Mouse (Mus musculus): ENCODE measurements around the gene Map4k5.

Map4k5 gene

DNA sequence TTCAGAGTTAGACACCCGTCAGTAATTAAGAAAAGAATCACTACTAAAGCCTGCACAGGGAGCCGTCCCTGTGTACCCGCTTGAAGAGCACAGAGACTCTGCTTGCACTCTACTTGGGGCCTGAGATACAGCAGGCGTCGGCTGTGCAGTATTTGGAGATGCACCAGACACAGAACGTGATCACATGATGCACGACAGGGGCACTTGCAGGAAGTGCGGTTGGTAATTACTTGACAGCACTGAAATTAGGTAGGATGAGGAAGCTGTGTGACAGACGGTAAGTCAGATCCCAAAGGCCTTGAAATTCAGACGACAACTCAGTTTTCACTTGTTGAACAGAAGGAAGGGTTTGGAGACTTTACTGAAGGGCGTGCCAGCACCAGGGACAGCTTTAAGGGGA, 54.6 kb downstream of the Map4k5 start:
- no peak for DNase-seq

DNA sequence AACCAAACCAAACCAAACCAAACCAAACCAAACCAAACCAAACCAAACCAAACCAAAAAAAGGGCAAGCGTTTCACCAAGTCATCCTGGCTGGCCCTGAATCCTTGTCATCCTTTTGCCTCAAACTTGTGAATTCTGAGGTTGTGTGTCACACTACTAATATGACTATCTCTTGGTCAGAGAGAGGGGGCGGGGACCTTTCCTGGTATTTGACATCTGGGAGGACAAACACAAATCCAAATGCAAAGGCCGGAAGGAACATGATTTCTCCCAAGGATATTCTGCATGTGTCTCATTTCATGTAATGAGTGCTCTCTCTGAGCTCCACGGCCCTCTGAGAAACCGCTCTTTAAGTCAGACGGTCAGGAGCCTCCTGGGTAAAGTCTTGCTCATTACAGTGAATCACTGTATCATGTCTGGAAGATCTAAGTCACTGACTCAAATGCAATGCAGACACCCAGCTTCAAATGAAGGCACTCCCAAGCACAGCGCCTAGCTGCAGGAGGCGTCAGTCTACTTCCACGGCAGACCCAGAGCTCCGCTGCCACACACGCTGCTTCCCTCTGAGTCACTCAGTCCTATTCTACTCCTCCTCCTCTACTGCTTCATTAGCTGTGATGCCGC, 58.9 kb downstream of the Map4k5 start:
- no peak for DNase-seq

GRCm38 (mm10) chr12:69831239-69831910, 61.6 kb downstream of the Map4k5 start:
- no peak for DNase-seq

DNA sequence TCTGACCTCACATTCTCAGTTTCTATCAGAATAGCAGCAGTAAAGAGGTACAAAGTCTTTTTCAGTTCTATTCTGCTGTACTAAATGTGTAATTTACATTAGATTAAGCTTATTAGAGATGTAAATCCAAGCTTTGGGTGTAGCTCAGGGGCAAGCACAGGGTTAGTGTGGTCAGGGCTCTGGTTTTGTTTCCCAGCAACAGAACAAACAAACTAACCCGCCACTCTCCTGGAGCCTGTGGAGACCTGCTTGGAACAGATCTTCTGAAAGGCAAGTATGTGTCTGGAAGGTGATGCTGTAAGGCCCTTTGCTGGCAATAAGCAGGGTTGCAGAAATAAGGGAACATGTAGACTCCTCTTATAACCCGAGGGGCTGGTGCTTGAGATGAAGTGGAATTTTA, 64.8 kb downstream of the Map4k5 start:
- no peak for DNase-seq

DNA sequence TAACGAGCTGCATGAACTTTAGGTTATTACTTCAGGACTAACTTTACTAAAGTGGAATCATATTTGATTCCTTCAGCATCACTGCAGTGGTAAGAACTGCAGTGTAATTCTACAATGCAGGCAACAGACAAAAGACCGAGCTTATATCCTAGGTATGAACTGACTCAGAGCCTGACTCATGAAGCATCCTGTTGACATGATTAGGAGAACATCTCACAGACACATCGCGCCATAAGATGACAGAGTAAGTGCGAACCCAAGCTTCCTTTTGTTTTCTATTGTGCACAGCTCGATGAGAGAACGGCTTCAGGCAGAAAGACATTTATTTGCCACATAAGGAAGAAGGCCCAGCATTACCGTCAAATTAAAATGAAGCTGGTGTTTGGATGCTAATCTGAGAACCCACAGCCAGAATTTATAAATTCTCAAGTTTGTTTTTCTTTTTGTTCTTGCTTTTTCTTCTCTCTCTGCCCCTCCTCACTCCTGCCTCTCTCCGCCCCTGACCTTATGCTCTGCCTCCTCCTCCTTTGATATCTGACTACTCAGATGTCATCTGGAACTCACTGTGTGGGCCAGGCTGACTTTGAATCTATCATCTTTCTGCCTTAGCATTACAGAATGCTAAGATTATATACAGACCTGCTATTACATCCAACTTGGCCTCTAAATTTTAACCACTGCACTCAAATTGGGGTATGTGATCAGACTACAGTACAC, 68.0 kb downstream of the Map4k5 start:
- DNase-seq, result no peak

DNA sequence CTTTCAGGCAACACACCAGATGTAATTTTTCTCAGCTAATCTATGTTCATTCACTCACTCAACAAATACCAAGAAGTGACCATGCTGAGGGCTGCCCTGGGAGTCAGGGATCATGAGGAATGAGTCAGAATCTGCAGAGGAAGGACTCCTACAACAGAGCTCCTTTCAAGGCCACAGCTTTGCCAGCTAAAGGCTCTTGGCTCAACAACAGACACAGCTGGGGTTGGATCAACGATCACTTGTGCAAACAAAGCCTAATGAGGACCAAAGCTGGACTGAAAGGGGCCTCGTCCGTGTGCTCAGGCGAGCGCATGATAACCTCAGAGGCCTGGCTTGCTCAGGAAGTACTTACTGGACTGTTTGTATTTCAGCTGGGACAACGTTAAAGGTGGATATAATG, 78.7 kb downstream of the Map4k5 start:
- no peak for DNase-seq

- peak; percentile 16 to 18 for DNase-seq
These were observed 79.4 kb downstream of the Map4k5 start for GRCm38 (mm10) chr12:69813596-69813995.

DNA sequence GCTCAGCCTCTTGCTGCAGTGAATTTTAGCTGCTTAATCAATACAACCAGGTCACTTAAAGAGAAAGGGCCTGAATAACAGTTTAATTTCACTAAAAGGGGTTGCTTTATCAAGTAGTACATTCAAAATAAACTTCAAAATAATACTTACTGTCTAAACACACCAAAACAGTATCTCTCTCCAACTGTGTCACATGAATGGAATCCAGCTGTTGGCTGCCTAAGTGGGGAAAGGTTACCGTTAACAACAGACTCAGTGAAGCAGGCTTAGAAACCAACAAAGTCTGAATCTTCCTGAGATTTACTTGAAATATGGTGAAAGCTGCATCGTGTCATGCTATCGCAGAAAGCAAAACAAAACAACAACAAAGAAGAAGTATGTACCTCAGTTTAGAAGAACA, 80.0 kb downstream of the Map4k5 start:
- DNase-seq, result no peak

DNA sequence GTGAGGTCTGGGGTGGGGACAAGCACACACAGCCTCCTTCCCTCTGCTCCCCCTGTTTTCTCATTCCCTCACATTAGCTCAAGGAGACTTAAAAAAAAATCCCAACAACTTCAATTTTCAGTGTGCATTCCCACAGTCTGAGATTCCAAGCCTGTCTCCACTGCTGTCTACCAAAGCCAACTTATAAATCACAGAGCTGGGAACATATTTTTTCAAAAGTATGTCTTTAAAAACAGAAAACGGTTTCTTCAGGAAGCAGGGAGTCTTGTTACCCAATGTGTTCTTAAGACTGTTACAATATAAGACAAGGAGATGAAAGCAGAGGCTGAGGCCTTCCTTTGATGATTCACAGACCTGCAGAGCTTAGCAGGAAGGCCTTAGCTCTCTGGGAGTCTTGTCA, 81.0 kb downstream of the Map4k5 start:
- no peak for DNase-seq

- no peak for DNase-seq
These were observed 83.6 kb downstream of the Map4k5 start for GRCm38 (mm10) chr12:69809439-69809838.

DNA sequence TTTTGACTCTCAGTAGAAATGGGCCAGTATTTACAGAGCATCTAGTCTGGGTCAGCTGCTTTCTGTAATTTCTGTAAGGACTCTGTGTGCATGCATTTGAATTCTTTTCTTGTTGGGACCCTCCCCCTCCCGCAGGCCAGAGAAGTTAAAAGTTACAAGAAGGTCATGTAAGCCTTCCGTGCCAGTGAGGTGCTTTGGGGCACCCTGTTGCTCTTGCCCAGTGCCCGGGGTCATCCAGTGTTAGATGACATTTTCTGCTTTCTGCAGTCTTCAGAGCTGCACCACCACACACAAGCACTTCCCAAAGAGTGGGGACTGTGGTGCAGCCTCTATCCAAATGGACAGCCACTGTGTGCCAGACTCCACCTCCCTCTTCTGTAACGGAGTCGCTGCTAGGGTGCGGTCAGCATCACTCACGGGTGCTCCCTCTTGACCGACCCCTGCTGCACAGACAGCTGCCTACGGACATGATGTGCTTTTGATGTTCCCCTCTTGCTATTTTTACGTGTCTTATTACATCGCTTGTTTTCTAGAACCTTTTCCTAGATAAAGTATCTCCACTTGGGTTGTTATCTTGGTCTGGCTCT, 85.5 kb downstream of the Map4k5 start:
- no peak for DNase-seq

DNA sequence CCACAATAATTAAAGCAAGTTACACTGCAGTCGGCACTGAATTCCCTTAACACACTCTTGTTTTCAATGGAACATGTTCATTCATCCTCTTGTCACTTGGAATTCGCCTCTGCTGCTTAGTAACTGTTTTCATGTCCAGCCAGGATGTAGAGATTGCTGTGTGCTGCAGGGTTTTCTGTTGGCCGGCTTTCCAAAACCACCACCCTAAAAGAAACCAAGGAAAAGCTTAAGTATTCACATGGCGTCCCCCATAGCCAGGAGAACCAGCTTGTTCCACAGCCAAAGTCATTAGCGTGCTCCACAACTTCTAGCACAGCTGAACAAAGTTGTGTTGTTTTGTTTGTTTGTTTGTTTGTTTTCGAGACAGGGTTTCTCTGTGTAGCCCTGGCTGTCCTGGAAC, 87.9 kb downstream of the Map4k5 start:
- DNase-seq, result no peak

DNA sequence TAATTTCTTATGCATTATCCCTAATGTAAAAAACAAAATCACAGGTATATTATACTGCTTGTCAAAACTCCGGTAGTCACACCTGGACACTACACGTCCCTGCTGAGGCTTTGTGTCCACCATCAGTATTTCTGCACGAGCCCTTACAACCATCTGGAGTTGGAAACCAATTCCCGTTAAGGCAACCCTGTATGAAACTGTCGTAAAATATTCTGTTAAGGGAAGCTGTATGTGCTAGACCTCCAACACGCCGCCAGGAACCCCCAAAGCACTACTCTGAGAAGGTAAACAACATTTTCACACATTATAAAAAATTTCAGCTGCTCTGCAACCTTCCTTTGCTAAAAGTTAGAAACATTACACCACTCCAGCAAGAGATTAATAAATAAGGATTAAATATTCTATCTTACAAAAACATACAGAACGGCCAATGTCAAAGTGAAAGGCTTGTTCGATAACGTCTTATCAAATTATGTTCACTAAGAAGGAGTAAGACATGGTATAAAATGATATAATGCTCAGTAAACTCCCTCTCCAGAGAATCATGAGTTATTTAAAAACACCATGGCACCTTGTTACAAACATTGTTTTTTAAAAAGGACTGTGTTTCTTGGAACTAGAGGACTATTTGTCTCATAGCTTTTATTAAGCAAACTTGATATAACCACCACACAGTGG, 88.5 kb downstream of the Map4k5 start:
- no peak for DNase-seq

DNA sequence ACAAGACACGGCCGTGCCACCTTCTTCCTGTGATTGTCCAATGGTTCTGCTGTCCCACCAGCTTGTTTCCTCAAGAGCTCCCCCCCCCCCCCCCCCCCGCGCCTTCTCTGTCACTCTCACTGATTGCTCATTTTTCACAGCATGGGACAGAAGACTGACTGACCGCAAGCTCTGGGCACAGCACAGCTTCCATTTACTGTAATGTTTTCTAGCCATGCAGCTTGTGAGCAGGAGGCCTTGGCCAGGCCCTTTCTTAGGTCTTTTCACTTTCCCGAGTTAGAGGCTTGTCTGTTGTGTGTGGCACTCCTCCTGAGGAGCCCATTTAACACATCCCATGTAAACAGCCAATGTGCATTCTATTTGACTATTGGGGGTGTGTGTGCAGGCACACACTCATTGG, 89.8 kb downstream of the Map4k5 start:
- DNase-seq, result no peak

GRCm38 (mm10) chr12:69800586-69800985, 92.4 kb downstream of the Map4k5 start:
- no peak for DNase-seq

DNA sequence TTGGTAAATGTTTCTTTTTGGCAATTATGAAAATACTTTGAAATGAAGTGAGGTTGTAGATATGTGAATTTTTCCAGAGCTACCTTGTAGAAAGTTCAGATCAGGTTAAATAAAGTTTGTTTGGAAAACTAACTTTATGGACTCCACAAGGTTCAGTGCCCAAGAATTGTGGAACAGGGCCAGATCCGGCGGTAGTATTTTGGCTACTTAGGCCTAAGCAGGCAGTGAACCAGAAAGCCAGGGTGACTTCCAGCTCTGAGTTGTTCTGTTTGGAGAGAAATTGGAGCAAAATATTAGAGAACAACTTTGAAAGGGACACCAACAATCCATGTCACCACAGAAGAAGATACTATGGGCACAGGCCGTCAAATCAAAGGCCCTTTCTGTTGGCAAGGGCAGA, 96.7 kb downstream of the Map4k5 start:
- DNase-seq, result no peak

GRCm38 (mm10) chr12:69790530-69791505, 102.2 kb downstream of the Map4k5 start, which contains the start of gene Cdkl1:
TSS of gene Cdkl1 (minus strand) at chr12:69791267.
- DNase-seq, result peak; percentile 66 to 69

DNA sequence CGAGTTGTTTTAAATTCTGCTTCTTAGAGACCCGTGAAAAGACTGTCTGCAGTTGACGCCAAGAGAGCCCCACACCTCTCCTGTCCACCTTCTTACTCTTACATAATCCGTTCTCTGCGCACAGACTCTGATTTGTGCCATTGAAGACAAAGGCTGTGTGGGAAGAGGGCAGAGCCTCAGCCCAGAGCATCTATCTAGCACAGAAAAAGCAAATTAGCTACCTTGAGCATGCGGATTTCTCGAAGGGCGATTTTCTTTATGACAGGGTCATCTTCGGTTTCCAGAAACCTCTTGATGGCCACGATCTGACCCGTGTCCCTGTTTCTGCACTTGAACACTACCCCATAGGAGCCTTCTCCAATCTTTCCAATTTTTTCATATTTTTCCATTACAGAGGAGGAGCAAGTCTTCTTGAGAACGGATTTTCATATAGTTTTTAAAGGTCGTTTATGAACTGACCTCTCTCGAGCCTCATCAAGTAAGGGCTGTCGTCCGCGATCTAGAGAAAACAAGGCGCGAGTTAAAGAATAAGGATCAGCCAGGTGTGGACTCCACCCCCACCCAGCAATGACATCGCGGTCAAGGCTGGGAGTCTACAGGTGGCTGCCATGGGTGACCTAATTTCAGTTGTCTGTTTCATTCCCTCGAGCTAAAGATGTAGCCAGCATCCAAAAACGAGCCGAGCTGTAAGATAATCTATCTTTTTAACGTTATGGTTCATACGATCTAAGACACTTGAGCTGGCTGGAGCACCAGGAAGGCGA, 103.1 kb downstream of the Map4k5 start:
- peak; percentile 48 to 63 for DNase-seq

GRCm38 (mm10) chr12:69788380-69788779, 104.6 kb downstream of the Map4k5 start:
- DNase-seq, result no peak

DNA sequence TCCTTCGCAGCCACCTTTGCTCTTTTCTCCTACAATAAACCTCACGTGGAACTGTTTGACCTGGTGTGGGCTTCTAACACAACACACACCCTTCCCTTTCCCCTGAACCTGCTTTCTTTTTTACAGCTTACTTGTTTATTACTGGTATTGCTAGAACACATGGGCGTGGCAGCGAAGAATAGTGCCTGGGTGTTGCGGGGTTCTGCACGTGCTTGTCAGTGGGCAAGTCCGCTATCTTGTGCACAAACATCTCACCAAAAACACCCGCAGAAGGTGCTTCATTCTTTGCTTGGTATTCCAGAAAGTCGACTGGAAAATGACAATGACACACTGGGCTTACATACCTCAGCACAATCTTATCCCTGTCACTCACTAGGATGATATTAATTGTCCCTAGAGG, 107.5 kb downstream of the Map4k5 start:
- no peak for DNase-seq
